Mouse (Mus musculus): ENCODE data around the gene Fitm2.
A peak's percentile ranks its signal among the peaks of the same experiment; 100 is the strongest.

The Fitm2 gene

DNA sequence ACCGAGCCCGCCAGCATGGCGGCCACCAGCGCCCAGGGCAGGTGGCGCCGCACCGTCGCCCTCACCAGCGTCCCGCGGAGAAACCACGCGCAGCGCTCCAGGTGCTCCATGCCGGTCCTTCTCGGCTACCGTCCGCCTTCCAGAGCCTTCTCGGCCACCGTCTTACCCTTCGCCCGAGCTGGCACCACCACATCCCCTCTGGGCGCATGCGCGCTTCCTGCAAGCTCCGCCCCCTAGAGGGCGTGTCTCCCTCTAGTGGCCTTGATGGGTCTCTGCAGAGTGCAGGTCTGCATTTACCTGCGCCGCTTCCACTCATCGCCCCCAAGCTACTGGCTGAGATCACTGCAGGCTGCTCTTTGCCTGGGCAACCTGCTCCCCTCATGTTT lies at the start of gene Fitm2:
TSS of gene Fitm2 (minus strand) at position 164 of the 386 bp plus-strand sequence.
- DNase-seq (ENCODE audit: low read depth, low spot score): peak; percentile 96

DNA sequence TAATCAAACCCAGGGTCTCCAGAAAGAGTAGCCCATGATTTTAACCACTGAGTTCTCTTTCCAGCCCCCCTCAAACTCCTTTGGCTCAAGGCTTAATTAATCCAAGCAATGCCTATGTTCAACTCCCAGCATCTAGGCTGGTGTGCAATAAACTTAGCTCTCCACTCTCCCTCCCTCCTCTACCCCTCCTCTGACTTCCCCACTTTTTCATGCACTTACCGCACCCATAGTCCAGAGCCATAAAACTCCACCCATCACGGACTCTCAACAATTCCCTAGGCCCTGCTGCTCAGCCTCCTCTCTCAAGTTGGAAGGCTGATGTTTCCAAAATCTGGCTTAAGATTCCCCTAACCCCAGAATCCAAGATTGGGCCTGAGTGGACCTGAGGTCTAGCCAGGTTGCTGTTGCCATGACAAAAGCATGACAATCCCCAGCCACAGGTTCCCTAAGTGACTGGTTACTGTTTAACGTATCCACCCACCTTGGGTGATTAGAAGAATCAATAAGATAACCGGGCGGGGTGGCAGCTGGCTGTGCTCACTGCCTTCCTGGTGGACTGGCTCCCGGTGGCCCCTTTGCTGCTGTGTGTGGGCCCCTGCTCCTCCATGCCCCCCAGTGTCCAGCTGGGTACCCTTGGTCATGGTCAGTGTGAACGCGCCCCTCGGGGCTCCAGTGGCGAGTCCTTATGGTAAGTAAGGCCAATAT lies 34.0 kb upstream of the Fitm2 start, which contains the start of gene Hnf4a:
TSS of gene Hnf4a (plus strand) at position 509 of the 705 bp plus-strand sequence.
- no peak for DNase-seq (ENCODE audit: low read depth, low spot score)

DNA sequence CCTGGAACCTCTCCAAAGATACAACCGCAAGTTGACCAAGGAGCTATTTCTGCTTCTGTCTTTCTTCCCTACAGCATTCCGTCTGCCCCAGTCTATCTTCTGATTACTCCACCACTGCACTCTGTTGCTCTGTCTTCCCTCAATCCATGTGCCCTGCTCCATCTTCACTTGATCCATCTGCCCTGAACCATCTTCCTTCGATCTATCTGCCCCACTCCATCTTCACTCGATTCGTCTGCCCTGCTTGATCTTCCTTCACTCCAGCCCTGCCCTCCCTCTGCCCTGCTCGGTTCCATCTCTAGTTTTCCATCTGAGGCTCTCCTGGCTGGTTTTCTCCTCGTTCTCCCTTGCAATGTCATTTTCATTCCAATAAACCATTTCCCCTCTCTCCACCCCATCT lies 30.8 kb upstream of the Fitm2 start:
- no peak for DNase-seq (ENCODE audit: low read depth, low spot score)

DNA sequence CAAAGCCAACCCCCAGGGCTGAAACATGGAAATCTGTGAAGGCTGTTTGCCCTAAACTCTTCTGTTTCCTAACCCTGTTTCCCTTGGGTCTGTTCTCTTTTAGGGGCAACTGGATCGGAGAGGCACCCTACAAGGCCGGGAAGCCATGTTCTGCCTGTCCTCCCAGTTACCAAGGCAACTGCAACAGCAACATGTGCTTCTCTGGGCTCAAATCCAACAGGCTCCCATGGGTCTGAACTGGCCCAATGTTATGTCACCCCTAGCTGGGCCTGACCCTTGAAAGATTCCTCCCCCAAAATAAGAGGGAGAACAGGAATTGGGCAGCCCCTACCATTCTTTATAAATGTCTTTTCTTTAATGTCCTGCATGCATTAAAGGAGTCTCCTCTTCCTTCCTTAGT lies 29.8 kb upstream of the Fitm2 start:
- no peak for DNase-seq (ENCODE audit: low read depth, low spot score)

DNA sequence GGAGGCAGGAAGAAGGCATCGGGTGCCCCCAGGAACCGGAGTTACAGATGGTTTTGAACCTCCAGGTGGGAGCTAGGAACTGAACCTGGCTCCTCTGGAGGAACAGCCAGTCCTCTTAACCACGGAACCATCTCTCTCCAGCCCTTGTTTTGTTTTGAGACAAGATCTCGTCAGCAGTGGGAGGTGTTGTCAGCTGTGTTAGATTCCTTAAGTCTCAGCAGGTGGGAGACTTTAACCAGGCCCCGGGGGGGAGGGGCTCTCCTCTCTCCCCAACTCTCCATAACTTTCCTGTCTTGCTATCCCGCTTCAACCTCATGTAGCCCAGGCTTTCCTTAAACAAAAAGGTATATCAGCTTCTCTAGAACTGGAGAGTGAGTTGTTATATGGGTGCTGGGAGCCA lies 22.0 kb upstream of the Fitm2 start:
- no peak for DNase-seq (ENCODE audit: low read depth, low spot score)

DNA sequence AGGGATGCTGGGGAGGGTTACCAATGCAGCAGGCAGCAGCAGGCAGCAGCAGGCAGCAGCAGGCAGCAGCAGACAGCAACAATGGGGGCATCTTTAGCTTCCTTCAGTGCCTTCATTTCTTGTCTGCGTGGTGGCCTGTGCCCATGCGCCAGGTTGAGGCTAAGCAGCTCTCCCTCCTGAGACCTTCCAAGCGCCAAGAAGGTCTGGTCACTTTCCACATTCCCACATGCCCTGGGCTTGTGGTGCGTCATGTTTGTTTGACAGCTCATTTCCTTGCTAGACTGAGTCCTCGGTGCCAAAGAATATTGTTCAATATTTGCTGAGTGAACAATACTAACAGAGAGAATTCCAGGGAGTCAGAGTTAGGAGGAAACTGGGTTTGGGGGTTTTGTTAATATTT lies 21.5 kb upstream of the Fitm2 start:
- no peak for DNase-seq (ENCODE audit: low read depth, low spot score)

DNA sequence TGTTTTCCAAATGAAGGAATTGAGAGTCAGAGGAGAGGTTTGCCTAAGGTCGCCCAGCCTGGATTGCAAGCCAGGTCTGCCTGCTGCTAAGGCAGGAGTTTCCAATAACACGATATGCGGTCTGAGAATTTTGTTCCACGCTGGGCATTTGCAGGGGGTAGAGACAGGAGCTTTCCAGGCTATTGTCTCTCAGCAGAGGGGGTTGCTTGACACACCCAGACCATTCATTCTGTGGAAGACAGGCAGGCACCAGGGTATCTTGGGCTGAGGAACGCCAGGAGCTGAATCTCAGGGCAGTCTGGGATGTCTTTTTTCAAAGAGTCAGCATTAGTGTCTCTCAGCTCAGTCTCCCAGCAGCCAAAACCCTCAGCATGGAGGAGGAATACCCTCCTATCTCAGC lies 20.6 kb upstream of the Fitm2 start:
- DNase-seq (ENCODE audit: low read depth, low spot score): no peak

DNA sequence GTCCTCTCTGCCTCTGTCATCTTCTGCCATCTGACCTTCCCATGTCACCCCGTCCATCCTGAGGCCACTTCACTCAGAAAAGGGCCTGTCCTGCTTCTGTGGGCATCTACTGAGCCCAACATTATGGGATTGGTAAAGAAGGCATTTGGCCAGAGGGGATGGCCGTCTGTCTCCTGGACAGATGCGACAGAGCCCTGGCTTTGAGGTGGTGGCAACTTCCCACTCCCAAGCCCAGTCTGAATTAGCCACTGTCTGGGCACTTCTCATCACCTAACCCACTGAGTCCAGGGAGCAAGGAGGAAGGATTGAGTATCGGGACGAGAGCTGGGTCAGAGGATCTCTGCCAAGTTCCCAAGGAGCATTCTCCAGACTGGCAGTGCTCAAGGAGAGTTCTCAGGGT lies 19.6 kb upstream of the Fitm2 start, which contains the start of gene R3hdml:
TSS of gene R3hdml (plus strand) at position 301 of the 400 bp plus-strand sequence.
- DNase-seq (ENCODE audit: low read depth, low spot score): no peak

DNA sequence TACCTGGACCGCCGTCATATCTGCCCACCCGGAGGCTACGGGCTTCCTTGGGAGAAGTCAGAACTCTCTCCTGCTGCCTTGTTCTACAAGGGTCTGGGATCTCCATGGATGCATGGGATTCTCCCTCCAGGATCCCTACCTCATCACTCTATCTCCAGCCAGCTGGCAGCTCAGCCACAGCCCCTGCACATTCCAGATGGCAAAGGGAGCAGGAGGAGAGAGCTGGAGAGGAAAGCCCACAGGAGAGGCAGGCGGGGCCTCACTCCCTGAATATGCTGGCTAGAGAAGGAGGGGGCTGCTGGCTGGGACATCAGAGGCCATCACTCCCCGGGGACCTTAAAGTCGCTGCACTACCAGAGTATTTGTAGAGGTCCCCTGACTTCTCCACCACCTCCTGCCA lies 18.9 kb upstream of the Fitm2 start:
- no peak for DNase-seq (ENCODE audit: low read depth, low spot score)

DNA sequence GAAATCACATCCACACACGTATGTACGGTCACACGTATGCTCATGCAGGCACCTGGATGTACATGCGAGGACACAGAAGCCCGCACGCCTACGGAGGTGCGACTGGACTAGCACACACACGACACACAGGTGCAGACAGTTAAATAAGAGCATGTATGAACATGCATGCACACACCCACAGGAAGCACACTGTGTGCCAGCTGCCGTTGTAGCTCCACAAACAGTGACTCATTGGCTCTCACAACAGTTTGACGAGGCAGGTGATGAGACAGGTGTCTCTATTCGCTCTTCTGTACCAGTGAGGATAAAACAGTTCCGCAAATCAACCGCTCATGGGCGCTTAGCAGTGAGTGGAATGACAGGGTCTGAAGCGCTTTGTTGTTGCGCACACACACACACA lies 18.2 kb upstream of the Fitm2 start:
- no peak for DNase-seq (ENCODE audit: low read depth, low spot score)

DNA sequence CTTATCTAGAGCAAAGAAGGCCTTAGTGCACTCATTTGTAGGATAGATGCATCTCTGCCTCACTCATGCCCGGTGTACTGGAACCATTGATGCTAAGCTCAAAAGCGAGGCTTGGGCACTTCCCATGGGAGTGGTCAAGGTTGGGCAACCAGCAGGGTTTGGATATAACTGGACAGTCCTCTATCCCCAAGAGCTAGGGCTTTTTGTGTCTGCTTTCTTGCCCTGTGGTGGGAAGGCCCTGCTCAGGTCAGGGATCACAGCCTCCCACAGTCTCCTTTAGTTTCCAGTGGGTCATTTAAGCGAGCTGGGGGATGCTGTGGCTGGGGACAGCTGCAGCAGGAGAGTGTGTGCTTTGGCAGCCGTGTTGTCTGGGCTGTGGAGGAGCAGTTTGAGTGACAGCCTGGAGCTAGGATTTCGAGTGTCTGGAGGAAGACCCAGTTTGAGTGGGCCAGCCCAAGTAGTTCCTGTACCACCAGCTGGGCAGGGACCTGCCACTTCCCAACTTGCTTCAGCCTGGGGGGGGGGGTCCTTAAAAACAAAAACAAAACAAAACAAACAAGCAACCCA lies 17.4 kb upstream of the Fitm2 start:
- no peak for DNase-seq (ENCODE audit: low read depth, low spot score)

DNA sequence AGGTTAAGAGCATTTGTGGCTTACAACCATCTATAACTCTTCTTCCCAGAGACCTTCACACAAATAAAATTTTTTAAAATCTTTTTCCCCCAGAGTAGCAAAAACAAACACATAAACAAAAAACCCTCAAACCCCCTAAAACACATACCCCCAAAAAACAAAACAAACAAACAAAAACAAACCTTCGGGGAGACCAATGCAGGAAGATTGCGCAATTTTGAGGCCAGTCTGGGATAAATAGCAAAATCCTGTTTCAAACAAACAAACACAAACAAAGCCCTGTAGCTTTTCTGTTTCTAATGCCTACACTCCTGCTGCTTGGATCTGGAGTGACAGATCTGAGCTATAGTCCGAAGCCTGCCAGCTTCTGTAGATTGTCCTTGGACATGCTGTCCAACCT lies 14.9 kb upstream of the Fitm2 start:
- DNase-seq (ENCODE audit: low read depth, low spot score): no peak

DNA sequence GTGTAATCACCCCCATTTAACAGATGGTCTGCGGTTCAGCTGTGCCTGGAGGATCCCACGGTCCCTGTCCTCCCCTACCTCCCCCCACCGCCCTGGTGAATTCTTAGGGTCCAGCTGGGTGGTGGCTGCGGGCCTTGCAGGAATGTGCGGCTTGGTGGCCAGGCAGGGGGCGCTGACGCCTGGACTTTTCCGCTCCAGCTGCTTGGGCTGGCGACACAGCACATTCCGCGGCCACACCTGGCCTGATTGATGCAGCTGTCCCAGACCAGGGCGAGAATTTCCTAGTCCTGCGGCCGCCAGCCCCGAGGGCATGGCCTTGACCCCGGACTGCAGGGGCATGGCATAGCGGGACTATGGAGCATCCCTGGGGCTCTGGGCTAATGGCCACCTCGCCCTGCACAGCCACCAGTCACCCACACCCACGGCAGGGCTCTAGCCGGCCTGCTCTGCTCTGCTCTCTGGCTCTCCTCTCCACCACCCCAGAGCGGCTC lies 9.2 kb upstream of the Fitm2 start:
- no peak for DNase-seq (ENCODE audit: low read depth, low spot score)

DNA sequence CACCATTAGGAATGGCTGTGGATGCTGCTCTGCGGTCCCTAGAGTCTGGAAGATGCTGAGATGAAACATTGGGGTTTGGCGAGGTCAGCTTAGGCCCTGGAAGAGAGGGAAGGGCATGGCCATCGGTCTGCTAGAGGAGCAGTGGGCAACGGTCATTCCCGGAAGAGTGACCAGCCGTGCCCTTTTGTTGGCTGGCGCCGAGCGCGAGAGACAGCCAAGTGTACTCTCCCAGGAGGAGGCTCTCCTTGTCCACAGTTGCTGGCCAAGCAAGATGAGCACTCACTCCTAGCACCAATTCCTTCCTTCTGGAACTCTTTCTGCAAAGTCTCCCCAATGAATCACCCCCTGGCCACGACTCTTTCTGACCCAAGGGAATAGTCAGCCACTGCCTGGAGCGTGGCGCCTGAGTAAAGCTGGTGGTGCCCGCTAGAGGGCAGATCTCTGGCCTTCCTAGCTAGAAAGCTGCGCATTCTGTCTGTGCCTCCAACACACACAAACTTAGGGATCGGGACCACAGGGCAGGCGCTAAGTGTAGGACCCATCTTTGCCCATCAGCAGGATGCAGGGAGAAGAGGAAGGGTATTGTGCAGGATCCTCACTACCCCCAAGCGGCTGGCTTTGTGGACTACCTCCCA lies 7.9 kb upstream of the Fitm2 start:
- DNase-seq (ENCODE audit: low read depth, low spot score): no peak

DNA sequence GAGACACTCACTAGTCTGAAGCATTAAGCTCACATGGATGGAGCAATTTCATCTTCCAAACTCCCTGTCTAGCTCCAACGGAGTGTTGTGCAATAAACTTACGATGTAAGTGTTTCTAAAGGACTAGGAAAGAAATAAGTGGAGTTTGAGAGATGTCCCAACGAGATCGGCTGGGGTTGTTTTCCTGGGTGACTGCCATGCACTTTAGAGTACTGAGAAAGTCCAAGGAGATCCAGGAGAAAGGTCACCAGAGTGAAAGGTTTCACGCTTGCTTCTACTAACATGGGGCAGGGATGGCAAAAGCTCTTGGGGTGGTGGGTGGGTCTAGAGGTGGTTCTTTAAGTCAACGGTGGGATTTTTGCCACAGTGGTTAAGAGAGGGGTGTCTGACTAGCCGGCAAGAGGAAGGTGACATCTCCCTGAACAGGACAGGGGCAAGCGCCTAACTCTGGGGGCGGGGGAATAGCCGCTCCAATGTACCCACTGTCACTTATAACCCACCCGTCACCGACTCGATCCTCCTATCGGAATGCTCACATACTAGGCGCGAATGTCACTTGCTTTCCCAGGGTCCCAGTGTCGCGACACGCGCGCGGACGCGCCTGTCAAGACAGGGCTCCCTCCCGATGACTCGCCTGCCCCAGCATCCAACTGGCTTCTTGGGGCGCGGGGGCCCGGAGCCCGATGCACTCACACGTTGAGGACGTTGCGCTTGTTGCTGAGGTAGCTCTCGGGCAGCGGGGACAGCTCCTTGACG lies 541 bp downstream of the Fitm2 start:
- DNase-seq (ENCODE audit: low read depth, low spot score): peak; percentile 3

DNA sequence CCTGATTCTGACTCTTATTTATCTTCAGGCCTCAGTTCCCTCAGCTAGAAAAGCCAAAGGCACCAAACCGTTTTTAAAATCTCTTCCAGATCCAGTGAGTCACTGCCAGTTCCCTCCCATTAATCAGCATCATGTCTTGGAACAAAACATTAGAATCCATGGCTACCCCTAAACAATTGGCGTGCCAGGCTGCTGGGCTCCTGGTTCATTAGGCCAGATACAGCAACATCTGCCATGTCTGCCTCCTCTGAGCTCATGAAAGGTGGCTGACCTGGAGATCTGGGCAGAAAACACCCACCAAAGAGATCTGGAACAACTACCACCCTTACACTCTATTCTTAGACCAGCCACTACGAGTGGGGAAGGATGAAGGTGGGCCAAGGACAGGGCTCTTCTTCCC lies 1.3 kb downstream of the Fitm2 start:
- no peak for DNase-seq (ENCODE audit: low read depth, low spot score)

DNA sequence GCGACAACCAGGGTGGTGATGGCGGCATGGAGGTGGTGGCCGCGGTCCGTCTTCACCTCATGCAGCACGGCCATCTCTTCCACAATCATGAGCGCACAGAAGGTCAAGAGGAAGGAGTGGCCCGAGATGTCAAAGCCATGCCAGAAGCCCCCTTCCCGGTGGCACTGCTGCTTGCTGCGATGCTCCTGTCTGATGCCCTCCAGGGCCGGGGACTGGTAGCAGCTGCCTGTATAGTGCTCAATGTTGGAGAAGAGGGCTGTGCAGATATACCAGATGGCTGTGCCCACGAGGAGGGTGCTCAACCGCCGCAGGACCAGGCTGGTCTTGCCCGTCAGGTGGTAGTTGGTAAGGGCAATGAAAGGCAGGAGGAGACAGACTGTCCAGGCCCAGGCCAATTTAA lies 2.7 kb downstream of the Fitm2 start:
- no peak for DNase-seq (ENCODE audit: low read depth, low spot score)

DNA sequence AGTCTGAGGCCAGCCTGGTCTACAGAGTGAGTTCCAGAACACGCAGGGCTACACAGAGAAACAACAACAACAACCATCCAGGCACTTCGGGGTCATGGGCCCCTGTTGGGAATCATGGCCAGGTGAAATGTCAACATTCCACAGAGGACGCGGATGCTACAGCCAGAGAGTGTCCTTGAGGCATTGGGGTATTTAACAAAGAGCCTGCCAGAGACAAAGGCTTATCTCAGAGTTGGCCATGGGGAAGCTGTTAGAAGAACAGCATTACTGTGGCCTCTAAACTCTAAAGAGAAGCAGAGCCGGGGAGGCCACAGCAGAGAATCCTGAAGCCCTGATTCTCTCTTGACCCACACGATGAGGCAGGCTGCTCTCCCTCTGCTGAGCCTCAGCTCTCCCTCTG lies 3.6 kb downstream of the Fitm2 start:
- no peak for DNase-seq (ENCODE audit: low read depth, low spot score)

DNA sequence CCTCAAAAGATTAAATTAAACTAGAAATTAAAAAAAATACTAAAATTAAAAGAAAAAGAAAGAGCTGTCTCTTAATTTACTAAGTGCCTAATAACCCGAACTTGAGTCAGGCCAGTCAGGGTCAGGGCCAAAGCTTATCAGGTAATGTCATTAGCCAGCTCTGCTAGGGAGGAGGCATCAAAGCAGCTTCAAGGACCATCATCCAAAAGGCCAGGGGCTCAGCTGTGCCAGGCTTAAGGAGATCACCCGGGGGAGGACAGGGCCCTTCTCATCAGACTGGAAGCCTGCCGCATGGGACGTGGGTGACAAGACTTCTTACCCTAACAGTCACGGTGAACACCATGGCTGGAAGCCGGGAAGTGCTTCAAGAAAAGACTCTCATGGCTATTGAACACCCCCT lies 4.8 kb downstream of the Fitm2 start:
- DNase-seq (ENCODE audit: low read depth, low spot score): no peak

DNA sequence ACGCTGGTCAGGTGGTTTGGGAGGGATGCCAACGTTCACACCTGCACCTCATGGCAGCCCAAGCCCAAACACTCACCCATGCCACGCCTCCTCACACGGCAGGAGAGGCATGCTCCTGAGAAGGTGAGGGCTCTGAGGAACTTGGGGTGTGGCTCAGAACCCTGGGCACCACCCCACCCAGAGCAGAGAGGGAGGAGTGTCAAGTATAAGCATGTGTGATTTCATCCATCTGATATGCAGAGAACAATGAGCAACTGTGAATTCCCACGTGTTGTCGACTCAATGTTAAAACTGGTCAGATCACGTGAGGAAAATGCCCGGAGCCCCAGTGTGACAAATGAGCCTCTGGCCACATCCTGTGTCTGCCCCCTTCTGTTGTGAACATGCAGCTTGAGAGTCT lies 5.7 kb downstream of the Fitm2 start:
- no peak for DNase-seq (ENCODE audit: low read depth, low spot score)

DNA sequence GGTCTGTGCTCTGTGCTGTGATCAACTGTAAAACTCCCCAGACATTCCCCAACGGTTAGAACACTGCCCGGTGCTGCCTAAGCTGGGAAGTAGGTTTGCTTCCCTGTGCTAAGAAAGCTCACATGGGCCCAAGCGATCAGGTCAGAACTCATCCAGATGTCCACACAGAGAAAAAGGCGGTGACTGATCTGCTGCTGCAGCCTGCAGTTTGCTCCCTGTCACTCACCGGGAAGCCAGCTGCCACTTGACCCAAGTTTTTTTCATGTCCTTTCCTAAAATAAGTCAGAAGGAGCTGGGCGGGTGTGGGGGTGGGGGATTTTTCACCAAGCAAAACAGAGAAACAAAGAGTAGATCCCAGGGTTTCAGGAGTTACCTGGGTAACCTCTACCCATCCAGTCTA lies 7.9 kb downstream of the Fitm2 start:
- DNase-seq (ENCODE audit: low read depth, low spot score): no peak

DNA sequence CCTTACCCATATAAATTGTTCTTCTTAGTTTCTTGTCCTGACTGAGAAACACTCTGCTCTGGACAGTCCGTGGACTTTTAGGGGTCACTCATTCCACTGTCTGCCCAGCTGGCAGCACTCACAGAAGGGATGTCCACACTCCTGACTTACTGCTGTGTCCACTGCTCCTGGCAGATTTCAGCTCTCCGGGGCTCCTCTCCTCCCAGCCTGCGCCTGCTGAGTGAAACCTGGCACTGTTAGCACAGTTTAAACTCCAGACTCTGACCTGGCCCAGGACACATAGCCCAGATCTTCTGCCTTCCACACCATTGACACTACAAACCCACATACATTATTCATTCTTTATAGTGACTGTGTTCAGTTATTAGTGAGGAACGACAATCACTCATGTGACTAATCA lies 8.4 kb downstream of the Fitm2 start:
- no peak for DNase-seq (ENCODE audit: low read depth, low spot score)

Measured in c-Kit-negative CD71-positive TER-119-positive erythroid progenitor cells, embryonic 14.5 days (primary cell).